Mouse (Mus musculus): Measurements from ENCODE around the gene Ube2s.

GRCm38 (mm10) chr7:4759670-4760069, 52.7 kb downstream of the Ube2s start:
- TF ChIP-seq CTCF (conservative IDR thresholded peaks at IDR 0.05; ENCODE audit: low read length) (no peak), POU5F1 (IDR thresholded peaks at IDR 0.05; ENCODE audit: borderline replicate concordance, low read length) (no peak), NANOG (IDR thresholded peaks at IDR 0.05; ENCODE audit: borderline replicate concordance, low read length) (no peak)

Data from E14TG2a.4 (cell line).